Mouse (Mus musculus) G1E (cell line): Measurements from ENCODE around the gene Scfd2. TPM values are rescaled to one million over a fixed set of nuclear protein-coding genes. Genes with fewer than 3 reads are reported as not detected.

Experiments
- ATAC-seq: 2 replicates; pipeline ENCODE4 v1.8.0; 2016; ENCODE audit warnings: mild to moderate bottlenecking; ENCODE audit not compliant: insufficient number of reproducible peaks, poor library complexity, low FRiP score, severe bottlenecking; ENCODE audit errors: extremely low read depth
- DNase-seq: peaks from one replicate; pipeline ENCODE4 v3.0.0; 2012; ENCODE audit warnings: low spot score
- H3K27me3 ChIP-seq: 2 replicates; pipeline ENCODE4 v1.6.1; 2012; ENCODE audit warnings: mild to moderate bottlenecking, low read length, inconsistent platforms; ENCODE audit not compliant: insufficient read depth
- H3K36me3 ChIP-seq: replicated peaks from 2 replicates; pipeline ENCODE3; 2012; ENCODE audit warnings: mild to moderate bottlenecking, inconsistent platforms
- H3K4me1 ChIP-seq: 2 replicates; pipeline ENCODE4 v1.6.1; 2012; ENCODE audit warnings: low read depth, low read length, inconsistent platforms, mixed read lengths; ENCODE audit not compliant: insufficient read depth
- H3K4me3 ChIP-seq: 2 replicates; pipeline ENCODE4 v1.5.1; 2012; ENCODE audit warnings: low read depth, mild to moderate bottlenecking, inconsistent platforms, low read length, moderate library complexity, mixed read lengths
- H3K9me3 ChIP-seq: replicated peaks from 2 replicates; pipeline ENCODE4 v1.6.1; 2012; ENCODE audit warnings: inconsistent platforms
- CTCF ChIP-seq: IDR thresholded peaks from 2 replicates; pipeline ENCODE4 v1.5.1; 2012; ENCODE audit warnings: low read depth, low read length, inconsistent platforms, mixed read lengths
- GATA1 ChIP-seq: IDR thresholded peaks from 2 replicates; pipeline ENCODE4 v1.6.1; 2012; ENCODE audit warnings: borderline replicate concordance, low read length, inconsistent platforms, mixed read lengths
- GATA2 ChIP-seq: IDR thresholded peaks from 2 replicates; pipeline ENCODE4 v1.6.1; 2012; ENCODE audit warnings: low read depth, low read length, inconsistent platforms, borderline replicate concordance
- POLR2AphosphoS5 ChIP-seq: IDR thresholded peaks from 2 replicates; pipeline ENCODE4 v1.6.1; 2012; ENCODE audit warnings: low read depth, low read length, inconsistent platforms; ENCODE audit not compliant: insufficient replicate concordance
- TAL1 ChIP-seq: conservative IDR thresholded peaks from 2 replicates; pipeline ENCODE4 v1.6.1; 2012; ENCODE audit warnings: low read depth, low read length, inconsistent platforms, mixed read lengths
- polyA plus RNA-seq: library from polyadenylated mRNA; stranded (reverse); fragments of >175 nt; gene quantifications from 2 replicates; pipeline ENCODE4 v1.2.3, GENCODE M21; 2012
- total RNA-seq, 2 experiments: library from RNA; stranded (forward) in 1 of 2; stranded (reverse) in 1 of 2; fragments of 200-1000 nt in 1 of 2; fragments of >200 nt in 1 of 2; fragmentation: Nextera tagmentation in 1 of 2; gene quantifications; 2 replicates each; pipeline ENCODE4 v1.2.3; 2014 to 2017

Scfd2 gene
- total and polyA plus RNA-seq, 3 experiments: 5.1 to 12.3 (median 8.9) TPM

GRCm38 (mm10) chr5:74252672-74253286 lies 278.8 kb downstream of the Scfd2 start:
- no peak for TF ChIP-seq GATA2
- TF ChIP-seq GATA1: no peak
- no peaks in the 10 kb centered on the region for H3K36me3 ChIP-seq
- no peak overlapping the region for H3K4me3 ChIP-seq
- ATAC-seq (no peak), DNase-seq (no peak)
- no peaks in the 10 kb centered on the region for H3K9me3 ChIP-seq
- no peaks in the 10 kb centered on the region; the same call in 1 of the 2 replicates for H3K27me3 ChIP-seq
- H3K4me1 ChIP-seq: no peaks in the 10 kb centered on the region

- TF ChIP-seq CTCF (no peak), GATA2 (no peak), TAL1 (no peak), GATA1 (no peak), POLR2AphosphoS5 (no peak)
- H3K36me3 ChIP-seq: no peaks in the 10 kb centered on the region
- ATAC-seq: no peak
- no peak overlapping the region for H3K4me3 ChIP-seq
- no peaks in the 10 kb centered on the region for H3K4me1 ChIP-seq
- no peaks in the 10 kb centered on the region; the same call in 1 of the 2 replicates for H3K27me3 ChIP-seq
- no peaks in the 10 kb centered on the region for H3K9me3 ChIP-seq
- DNase-seq: no peak
Observed at GRCm38 (mm10) chr5:74250947-74251346, 280.6 kb downstream of the Scfd2 start.

- Histone ChIP-seq H3K36me3 (no peaks in the 10 kb centered on the region), H3K4me1 (no peaks in the 10 kb centered on the region), H3K4me3 (no peak overlapping the region), H3K27me3 (no peaks in the 10 kb centered on the region; the same call in 1 of the 2 replicates), H3K9me3 (no peaks in the 10 kb centered on the region)
- ATAC-seq: no peak
- DNase-seq: no peak
- TF ChIP-seq POLR2AphosphoS5: no peak
- no peak for TF ChIP-seq GATA2
- no peak for TF ChIP-seq TAL1
- no peak for TF ChIP-seq GATA1
- no peak for TF ChIP-seq CTCF
Observed at GRCm38 (mm10) chr5:74250308-74250707, 281.3 kb downstream of the Scfd2 start.

- Histone ChIP-seq H3K36me3 (no peaks in the 10 kb centered on the region), H3K9me3 (no peaks in the 10 kb centered on the region), H3K4me3 (no peak overlapping the region), H3K27me3 (no peaks in the 10 kb centered on the region; the same call in 1 of the 2 replicates), H3K4me1 (no peaks in the 10 kb centered on the region)
- no peak for TF ChIP-seq CTCF
- no peak for TF ChIP-seq GATA1
- TF ChIP-seq TAL1: no peak
- TF ChIP-seq POLR2AphosphoS5: no peak
- TF ChIP-seq GATA2: no peak
- no peak for DNase-seq
- ATAC-seq: no peak
Observed at GRCm38 (mm10) chr5:74249794-74250193, 281.8 kb downstream of the Scfd2 start.

GRCm38 (mm10) chr5:74246971-74247370 lies 284.6 kb downstream of the Scfd2 start:
- no peak for DNase-seq
- ATAC-seq: no peak
- TF ChIP-seq GATA2: no peak
- no peak for TF ChIP-seq CTCF
- TF ChIP-seq GATA1: no peak
- no peak for TF ChIP-seq TAL1
- TF ChIP-seq POLR2AphosphoS5: no peak
- H3K27me3 ChIP-seq: no peaks in the 10 kb centered on the region; the same call in 1 of the 2 replicates
- no peaks in the 10 kb centered on the region for H3K9me3 ChIP-seq
- peaks cover 2% of the 10 kb centered on the region for H3K36me3 ChIP-seq
- H3K4me1 ChIP-seq: no peaks in the 10 kb centered on the region
- no peak overlapping the region for H3K4me3 ChIP-seq

DNA sequence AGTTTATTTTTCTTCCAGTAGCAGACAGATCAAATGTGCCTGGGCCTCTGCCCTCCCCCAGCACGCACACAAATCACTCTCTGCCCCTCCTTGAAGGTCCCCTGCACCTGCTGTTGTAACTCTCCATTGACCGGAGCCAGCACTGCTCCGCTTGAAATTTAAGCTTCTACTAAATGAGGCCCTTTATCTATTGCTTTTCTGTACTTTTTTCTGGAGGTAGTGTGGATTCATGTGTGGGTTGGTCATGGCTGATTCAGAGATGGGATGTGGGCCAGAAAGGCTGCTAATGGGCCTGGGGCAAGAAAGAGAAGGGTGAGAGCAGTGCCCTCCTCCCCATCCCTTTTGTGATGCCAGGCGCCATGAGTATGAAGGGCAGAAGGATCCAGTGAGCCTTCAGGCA lies 285.1 kb downstream of the Scfd2 start:
- Histone ChIP-seq H3K4me1 (no peaks in the 10 kb centered on the region), H3K27me3 (no peaks in the 10 kb centered on the region; the same call in 1 of the 2 replicates), H3K4me3 (no peak overlapping the region), H3K36me3 (peaks cover 2% of the 10 kb centered on the region), H3K9me3 (no peaks in the 10 kb centered on the region)
- DNase-seq (no peak), ATAC-seq (no peak)
- TF ChIP-seq GATA1 (no peak), TAL1 (no peak), GATA2 (no peak), POLR2AphosphoS5 (no peak), CTCF (no peak)
